Mouse (Mus musculus) C2C12 (cell line): ENCODE data around the gene Amz1. TPM values are rescaled to one million over a fixed set of nuclear protein-coding genes. Genes with fewer than 3 reads are reported as not detected.

Source experiments
- H3K27me3 ChIP-seq: one replicate; pipeline ENCODE4 v1.6.1; 2011; ENCODE audit not compliant: control insufficient read depth, insufficient read depth, insufficient read length
- H3K36me3 ChIP-seq: one replicate; pipeline ENCODE4 v1.6.1; 2011; ENCODE audit not compliant: control insufficient read depth, insufficient read depth
- H3K4me3 ChIP-seq: one replicate; pipeline ENCODE4 v1.5.1; 2011; ENCODE audit warnings: mild to moderate bottlenecking, control low read depth; ENCODE audit not compliant: poor library complexity, insufficient read depth, severe bottlenecking
- H3K79me2 ChIP-seq: one replicate; pipeline ENCODE4 v1.6.1; 2011; ENCODE audit not compliant: control insufficient read depth, insufficient read depth
- H3K79me3 ChIP-seq: one replicate; pipeline ENCODE4 v1.6.1; 2011; ENCODE audit warnings: low read depth, control low read depth
- H3ac ChIP-seq: one replicate; pipeline ENCODE3; 2011; ENCODE audit warnings: low read depth; ENCODE audit not compliant: control insufficient read depth, insufficient read length
- CEBPB ChIP-seq: IDR thresholded peaks from one replicate; pipeline ENCODE4 v1.6.1; 2011; ENCODE audit warnings: low read depth, mild to moderate bottlenecking, control low read depth, moderate library complexity
- CTCF ChIP-seq: IDR thresholded peaks from one replicate; pipeline ENCODE4 v1.5.1; 2011; ENCODE audit not compliant: control insufficient read depth, insufficient read depth, insufficient read length
- FOSL1 ChIP-seq: IDR thresholded peaks from one replicate; pipeline ENCODE4 v1.8.0; 2011; ENCODE audit warnings: mild to moderate bottlenecking, low read length; ENCODE audit not compliant: poor library complexity, insufficient read depth, severe bottlenecking
- MAX ChIP-seq: IDR thresholded peaks from one replicate; pipeline ENCODE4 v1.6.1; 2011; ENCODE audit warnings: mild to moderate bottlenecking, control low read depth
- MYOD1 ChIP-seq: IDR thresholded peaks from one replicate; pipeline ENCODE4 v1.6.1; 2011; ENCODE audit warnings: low read depth; ENCODE audit not compliant: control insufficient read depth, insufficient read length
- MYOG ChIP-seq: IDR thresholded peaks from one replicate; pipeline ENCODE4 v1.6.1; 2011; ENCODE audit not compliant: control insufficient read depth, insufficient read length; ENCODE audit errors: extremely low read depth
- USF1 ChIP-seq: IDR thresholded peaks from one replicate; pipeline ENCODE4 v1.6.1; 2011; ENCODE audit warnings: low read depth, mild to moderate bottlenecking, control low read depth, moderate library complexity
- polyA plus RNA-seq: library from polyadenylated mRNA; unstranded; fragments of >200 nt; fragmentation: generic; extraction: Trizol; gene quantifications from one replicate; pipeline ENCODE4 v1.2.1, GENCODE M21; 2012; ENCODE audit warnings: missing spikeins

Amz1 gene
- polyA plus RNA-seq, 1 experiment, result 0.43 TPM

DNA sequence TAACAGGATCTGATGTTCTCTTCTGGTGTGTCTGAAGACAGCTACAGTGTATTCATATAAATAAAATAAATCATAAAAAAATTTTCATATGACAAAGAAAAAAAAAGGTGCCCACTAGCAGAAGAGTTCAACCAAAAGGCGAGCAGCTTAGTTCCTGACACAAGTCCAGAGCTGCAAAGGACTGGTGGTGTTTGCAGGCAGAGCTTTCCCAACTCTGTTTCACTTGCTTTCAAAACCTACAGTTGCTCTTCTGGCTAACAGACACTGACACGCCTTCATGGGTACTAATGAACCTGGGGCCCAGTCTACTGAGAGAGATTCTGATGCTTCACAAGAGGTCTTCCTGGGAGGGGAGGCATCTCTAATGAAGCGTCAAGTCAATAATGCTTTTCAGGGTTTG lies 72.1 kb downstream of the Amz1 start:
- no peaks in the 10 kb centered on the region for H3K27me3 ChIP-seq
- peaks cover 18% of the 10 kb centered on the region for H3K79me2 ChIP-seq
- TF ChIP-seq USF1 (no peak), CEBPB (no peak), FOSL1 (no peak), MYOG (no peak), MYOD1 (no peak), CTCF (no peak), MAX (no peak)
- no peaks in the 10 kb centered on the region for H3K36me3 ChIP-seq
- no peak overlapping the region for H3K4me3 ChIP-seq
- H3ac ChIP-seq, result no peak overlapping the region
- peaks cover 6% of the 10 kb centered on the region for H3K79me3 ChIP-seq

DNA sequence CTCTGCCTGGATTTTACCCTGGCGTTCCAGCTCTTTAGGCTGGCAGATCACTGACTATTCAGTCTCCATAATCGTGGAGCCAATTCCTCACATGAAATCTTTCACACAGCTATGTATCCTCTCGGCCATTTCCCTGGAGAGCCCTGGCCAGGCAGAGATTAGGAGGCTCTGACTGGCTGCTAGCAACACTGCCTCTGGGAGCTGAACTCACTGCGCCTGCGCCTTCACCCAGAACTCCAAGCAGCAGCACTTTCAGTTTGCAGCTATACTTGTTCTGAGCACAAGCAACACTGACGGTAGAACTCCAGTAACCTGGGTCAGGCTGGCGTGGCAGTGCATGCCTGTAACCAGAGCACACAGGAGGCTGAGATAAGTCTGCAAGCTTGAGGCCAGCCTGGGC lies 74.2 kb downstream of the Amz1 start:
- Histone ChIP-seq H3K36me3 (no peaks in the 10 kb centered on the region), H3K79me2 (peaks cover 5% of the 10 kb centered on the region), H3K4me3 (no peak overlapping the region), H3ac (no peak overlapping the region), H3K79me3 (peaks cover 4% of the 10 kb centered on the region), H3K27me3 (no peaks in the 10 kb centered on the region)
- TF ChIP-seq USF1 (no peak), MAX (no peak), MYOG (no peak), CTCF (no peak), FOSL1 (no peak), MYOD1 (no peak), CEBPB (no peak)

DNA sequence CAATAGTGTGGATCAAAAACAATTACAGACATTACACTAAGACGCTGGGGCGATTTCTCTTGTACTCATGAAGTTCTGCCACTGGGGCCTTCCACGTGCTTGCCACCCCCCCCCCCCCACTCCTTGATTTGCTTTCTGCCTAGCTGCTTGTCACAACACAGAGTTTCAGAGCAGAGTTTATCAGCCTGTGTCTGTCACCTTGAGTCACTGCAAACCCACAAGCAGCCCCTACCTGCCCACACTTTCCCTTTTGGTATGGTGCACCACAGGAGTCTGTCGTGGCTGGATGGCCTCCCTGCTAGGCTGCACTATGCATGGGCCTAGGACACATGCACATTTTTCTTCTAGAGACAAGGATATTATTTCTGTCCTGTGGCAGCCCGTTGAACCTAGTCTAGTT lies 74.8 kb downstream of the Amz1 start:
- Histone ChIP-seq H3K36me3 (no peaks in the 10 kb centered on the region), H3K79me3 (peaks cover 4% of the 10 kb centered on the region), H3K79me2 (peaks cover 5% of the 10 kb centered on the region), H3K4me3 (no peak overlapping the region), H3K27me3 (no peaks in the 10 kb centered on the region), H3ac (no peak overlapping the region)
- TF ChIP-seq MYOD1 (no peak), MYOG (no peak), USF1 (no peak), FOSL1 (no peak), MAX (no peak), CTCF (no peak), CEBPB (no peak)

DNA sequence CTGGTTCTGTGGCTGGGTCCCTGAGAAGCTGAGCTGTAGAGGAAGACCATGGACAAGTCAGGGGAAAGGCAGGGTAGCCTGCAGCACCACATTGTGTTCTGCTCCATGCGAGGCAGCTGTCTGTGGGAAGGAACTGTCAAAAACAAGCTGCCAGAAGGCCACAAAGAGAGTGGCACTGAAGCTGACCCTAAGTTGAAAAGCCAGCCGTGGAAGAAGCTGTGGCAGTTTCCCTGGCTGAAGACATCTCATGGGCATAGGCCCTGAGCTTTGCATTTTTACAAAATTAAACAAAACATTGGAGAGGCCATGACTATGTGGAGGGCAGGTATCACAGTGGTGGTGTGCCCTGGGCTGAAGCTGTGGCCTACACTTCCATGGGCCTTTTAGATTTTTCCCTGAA lies 75.3 kb downstream of the Amz1 start:
- no peak for TF ChIP-seq MAX
- Histone ChIP-seq H3K79me3 (peaks cover 4% of the 10 kb centered on the region), H3K27me3 (no peaks in the 10 kb centered on the region), H3ac (no peak overlapping the region), H3K36me3 (no peaks in the 10 kb centered on the region), H3K4me3 (no peak overlapping the region), H3K79me2 (peaks cover 1% of the 10 kb centered on the region)

DNA sequence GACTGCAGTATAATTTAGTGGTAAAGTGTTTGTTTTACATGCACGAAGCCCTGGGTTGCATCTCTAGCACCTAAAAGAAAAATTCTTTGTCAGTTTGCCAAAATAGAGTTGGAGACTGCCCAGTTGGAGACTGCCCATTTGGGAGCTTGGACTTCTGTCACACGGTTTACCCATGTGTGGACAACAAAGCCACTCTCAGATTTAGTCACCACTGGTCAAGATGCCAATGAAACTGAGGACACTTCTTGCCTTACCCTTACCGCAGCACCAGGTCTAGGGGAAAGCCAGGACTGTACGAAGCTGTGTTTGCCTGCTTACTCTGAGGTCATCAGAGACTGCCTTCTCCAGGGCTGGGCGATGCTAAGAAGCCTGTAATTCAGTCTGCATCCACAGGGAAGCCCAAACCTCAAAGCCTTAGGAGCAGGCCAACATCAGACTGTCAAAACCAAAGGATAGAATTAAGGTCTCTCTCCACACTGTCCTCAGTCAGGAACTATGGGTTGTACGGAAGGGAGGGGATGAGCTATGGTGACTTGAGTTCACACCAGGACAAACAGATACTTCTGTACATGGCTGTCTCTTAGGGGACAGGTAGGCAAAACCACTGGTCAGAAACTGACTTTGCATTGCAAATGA lies 76.5 kb downstream of the Amz1 start:
- H3K4me3 ChIP-seq, result no peak overlapping the region
- peaks cover 2% of the 10 kb centered on the region for H3K79me3 ChIP-seq
- no peaks in the 10 kb centered on the region for H3K27me3 ChIP-seq
- H3ac ChIP-seq, result no peak overlapping the region
- H3K36me3 ChIP-seq, result no peaks in the 10 kb centered on the region
- no peaks in the 10 kb centered on the region for H3K79me2 ChIP-seq
- TF ChIP-seq CEBPB (no peak), MAX (no peak), FOSL1 (no peak), MYOG (no peak), MYOD1 (no peak), USF1 (no peak), CTCF (no peak)

DNA sequence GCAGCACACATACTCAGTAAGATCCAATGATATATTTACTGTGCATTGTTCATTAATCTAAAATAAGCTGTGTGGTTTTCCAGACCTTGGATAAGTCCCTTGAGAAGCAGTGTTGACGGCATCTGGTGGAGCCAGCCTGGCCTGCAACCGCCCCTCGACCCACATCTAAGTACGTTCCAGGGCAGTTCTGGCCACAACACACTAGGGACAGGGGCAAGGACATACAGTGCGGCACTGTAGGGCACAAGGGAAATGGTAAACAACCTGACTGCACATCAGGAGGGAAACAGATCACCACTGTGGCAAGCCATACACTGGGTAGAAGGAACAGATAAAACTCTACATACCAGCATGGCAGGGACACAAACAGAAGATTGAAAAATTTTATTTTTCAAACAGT lies 77.9 kb downstream of the Amz1 start:
- TF ChIP-seq MAX, result no peak
- no peak for TF ChIP-seq MYOG
- TF ChIP-seq CTCF, result no peak
- TF ChIP-seq MYOD1, result no peak
- no peak for TF ChIP-seq USF1
- TF ChIP-seq CEBPB, result no peak
- no peak for TF ChIP-seq FOSL1
- Histone ChIP-seq H3K27me3 (no peaks in the 10 kb centered on the region), H3K79me3 (peaks cover 2% of the 10 kb centered on the region), H3K4me3 (no peak overlapping the region), H3ac (no peak overlapping the region), H3K79me2 (peaks cover 2% of the 10 kb centered on the region), H3K36me3 (no peaks in the 10 kb centered on the region)
